Mouse (Mus musculus) embryo, embryonic 9.5 days (tissue): ENCODE data around the gene Ralgapa2.
A peak's percentile ranks its signal among the peaks of the same experiment; 100 is the strongest.

ENCODE experiments used
- DNase-seq: peaks from one replicate; pipeline ENCODE4 v3.0.0-alpha.2; 2017; ENCODE audit errors: extremely low spot score

Ralgapa2 gene

GRCm38 (mm10) chr2:146221929-146222278 lies 290.2 kb downstream of the Ralgapa2 start:
- DNase-seq: peak; percentile 73

GRCm38 (mm10) chr2:146221076-146221928 lies 290.8 kb downstream of the Ralgapa2 start, which contains the start of gene Insm1:
Insm1 (plus strand) TSS chr2:146221921.
- peak; percentile 80 for DNase-seq

- peak; percentile 69 for DNase-seq
Observed at GRCm38 (mm10) chr2:146220591-146221075, 291.5 kb downstream of the Ralgapa2 start.

- no peak for DNase-seq
Observed at GRCm38 (mm10) chr2:146219791-146220190, 292.4 kb downstream of the Ralgapa2 start.

GRCm38 (mm10) chr2:146218881-146219535 lies 293.1 kb downstream of the Ralgapa2 start:
- DNase-seq: peak; percentile 58

- peak; percentile 69 for DNase-seq
Observed at GRCm38 (mm10) chr2:146218161-146218691, 293.9 kb downstream of the Ralgapa2 start.

GRCm38 (mm10) chr2:146217227-146217980 lies 294.7 kb downstream of the Ralgapa2 start:
- DNase-seq: peak; percentile 44

GRCm38 (mm10) chr2:146216111-146217064 lies 295.8 kb downstream of the Ralgapa2 start:
- peak; percentile 27 for DNase-seq

- DNase-seq: peak; percentile 63
Observed at GRCm38 (mm10) chr2:146214715-146215114, 297.4 kb downstream of the Ralgapa2 start.

- DNase-seq: no peak
Observed at GRCm38 (mm10) chr2:146210968-146211367, 301.2 kb downstream of the Ralgapa2 start.

- DNase-seq: no peak
Observed at GRCm38 (mm10) chr2:146197947-146198346, 314.2 kb downstream of the Ralgapa2 start.

- DNase-seq: no peak
Observed at GRCm38 (mm10) chr2:146196126-146196525, 316.0 kb downstream of the Ralgapa2 start.
